Mouse (Mus musculus) intestine, embryonic 14.5 days (tissue): ENCODE results near the gene Rcc2. TPM values are rescaled to one million over a fixed set of nuclear protein-coding genes. Genes with fewer than 3 reads are reported as not detected.

Source experiments
- ATAC-seq: fragments of 200-750 bp; cut with Nextera tagmentation; replicated peaks from 2 replicates; pipeline ENCODE4 v1.8.0; 2017; ENCODE audit warnings: low read depth, moderate number of reproducible peaks, moderate TSS enrichment, moderate library complexity; ENCODE audit not compliant: low FRiP score, low TSS enrichment
- DNase-seq: peaks from one replicate; pipeline ENCODE4 v3.0.0-alpha.2; 2018; ENCODE audit warnings: low spot score
- H3K27ac ChIP-seq: fragments of 300-500 bp; sonication (generic); 2 replicates; pipeline ENCODE4 v1.5.1; 2014; ENCODE audit warnings: low read depth, mild to moderate bottlenecking, control low read depth
- H3K27me3 ChIP-seq: fragments of 300-500 bp; sonication (generic); replicated peaks from 2 replicates; pipeline ENCODE4 v1.6.1; 2014; ENCODE audit warnings: low read length, control low read depth; ENCODE audit not compliant: control insufficient read depth, insufficient read depth
- H3K36me3 ChIP-seq: fragments of 300-500 bp; sonication (generic); 2 replicates; pipeline ENCODE4 v1.6.1; 2014; ENCODE audit warnings: low read length, control low read depth; ENCODE audit not compliant: control insufficient read depth, insufficient read depth
- H3K4me1 ChIP-seq: fragments of 300-500 bp; sonication (generic); replicated peaks from 2 replicates; pipeline ENCODE4 v1.6.1; 2014; ENCODE audit warnings: low read length, control low read depth, mixed read lengths; ENCODE audit not compliant: control insufficient read depth, insufficient read depth
- H3K4me2 ChIP-seq: fragments of 300-500 bp; sonication (generic); 2 replicates; pipeline ENCODE4 v1.6.1; 2014; ENCODE audit warnings: low read length
- H3K4me3 ChIP-seq: fragments of 300-500 bp; sonication (generic); 2 replicates; pipeline ENCODE4 v1.5.1; 2014; ENCODE audit warnings: low read depth, low read length, control low read depth, mixed read lengths
- H3K9ac ChIP-seq: fragments of 300-500 bp; sonication (generic); 2 replicates; pipeline ENCODE4 v1.6.1; 2014; ENCODE audit warnings: mild to moderate bottlenecking, low read length
- H3K9me3 ChIP-seq: fragments of 300-500 bp; sonication (generic); 2 replicates; pipeline ENCODE4 v1.6.1; 2016; ENCODE audit warnings: low read length, control low read depth; ENCODE audit not compliant: control insufficient read depth
- WGBS: fragments of 180-500 bp; shearing (Covaris S2); extraction: QIAGEN DNeasy Blood & Tissue Kit; methylation state at CpG from one replicate; pipeline ENCODE4 v1.1.7; 2014; 5-methylcytosine and 5-hydroxymethylcytosine counted together
- polyA plus RNA-seq: library from polyadenylated mRNA; unstranded; fragments of >200 nt; fragmentation: Nextera tagmentation; extraction: Ambion mirVana; gene quantifications from 2 replicates; pipeline ENCODE4 v1.2.1, GENCODE M21; 2014

The Rcc2 gene
- 29.8 and 30.7 TPM in 2 replicates for polyA plus RNA-seq

- H3K27ac ChIP-seq, result peak within 1 kb of the TSS; percentile 98
- WGBS, result 13% methylated on average over 20 of the region's 20 CpGs
- no peak for DNase-seq
Measured at GRCm38 (mm10) chr4:140700269-140701018, at the start of gene Rcc2. TSS of gene Rcc2 (plus strand) at chr4:140700541.

GRCm38 (mm10) chr4:140653835-140654583, 46.3 kb upstream of the Rcc2 start:
- WGBS, result 34% methylated on average over 14 of the region's 14 CpGs
- Histone ChIP-seq H3K36me3 (no peaks in the 10 kb centered on the region), H3K4me1 (peaks cover 21% of the 10 kb centered on the region), H3K27me3 (no peaks in the 10 kb centered on the region), H3K4me3 (no peak overlapping the region), H3K9ac (no peak overlapping the region), H3K27ac (peak overlapping the region; percentile 22; the same call in 1 of the 2 replicates), H3K9me3 (no peaks in the 10 kb centered on the region), H3K4me2 (no peak overlapping the region)
- DNase-seq (no peak), ATAC-seq (no peak)

More at GRCm38 (mm10) chr4:140700269-140701018, at the start of gene Rcc2:
- ATAC-seq, result no peak
- H3K9ac ChIP-seq, result peak within 1 kb of the TSS; percentile 96
- H3K4me1 ChIP-seq, result peaks cover 28% of the 10 kb centered on the region
- H3K36me3 ChIP-seq, result peaks cover 2% of the 10 kb centered on the region
- H3K4me3 ChIP-seq, result peak within 1 kb of the TSS; percentile 84
- no peaks in the 10 kb centered on the region for H3K9me3 ChIP-seq
- peaks cover 19% of the 10 kb centered on the region for H3K27me3 ChIP-seq
- H3K4me2 ChIP-seq, result peak within 1 kb of the TSS; percentile 84

GRCm38 (mm10) chr4:140654798-140655197, 45.5 kb upstream of the Rcc2 start:
- DNase-seq, result no peak
- Histone ChIP-seq H3K27me3 (no peaks in the 10 kb centered on the region), H3K36me3 (no peaks in the 10 kb centered on the region), H3K4me3 (no peak overlapping the region), H3K4me1 (peaks cover 17% of the 10 kb centered on the region), H3K9ac (no peak overlapping the region), H3K9me3 (no peaks in the 10 kb centered on the region), H3K27ac (no peak overlapping the region), H3K4me2 (no peak overlapping the region)
- WGBS, result 80% methylated on average over 8 of the region's 8 CpGs
- ATAC-seq, result no peak

DNA sequence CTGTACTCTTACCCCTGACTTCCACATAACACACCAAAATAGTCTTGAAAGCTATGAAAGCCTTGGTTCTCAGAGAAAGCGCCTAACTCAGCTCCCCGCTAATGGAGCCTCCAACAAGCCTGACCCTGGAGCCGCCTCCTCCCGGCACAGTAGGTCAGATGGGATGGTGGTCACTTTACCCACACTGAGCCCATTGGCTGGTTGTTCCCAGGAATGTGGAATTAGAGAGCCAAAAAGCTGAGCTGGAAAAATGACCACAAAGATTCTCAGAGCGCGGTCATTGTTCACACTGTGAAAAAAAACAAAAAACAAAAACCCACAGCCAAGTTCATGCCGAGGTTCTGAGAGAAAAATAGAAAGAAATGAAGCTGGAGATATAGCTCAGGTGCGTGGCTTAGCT, 43.8 kb upstream of the Rcc2 start:
- ATAC-seq (no peak), DNase-seq (no peak)
- no peaks in the 10 kb centered on the region for H3K9me3 ChIP-seq
- WGBS, result 71% methylated on average over 8 of the region's 8 CpGs
- H3K4me1 ChIP-seq, result peaks cover 17% of the 10 kb centered on the region
- H3K4me2 ChIP-seq, result no peak overlapping the region
- H3K9ac ChIP-seq, result no peak overlapping the region
- no peaks in the 10 kb centered on the region for H3K36me3 ChIP-seq
- no peak overlapping the region for H3K4me3 ChIP-seq
- no peak overlapping the region for H3K27ac ChIP-seq
- H3K27me3 ChIP-seq, result no peaks in the 10 kb centered on the region

DNA sequence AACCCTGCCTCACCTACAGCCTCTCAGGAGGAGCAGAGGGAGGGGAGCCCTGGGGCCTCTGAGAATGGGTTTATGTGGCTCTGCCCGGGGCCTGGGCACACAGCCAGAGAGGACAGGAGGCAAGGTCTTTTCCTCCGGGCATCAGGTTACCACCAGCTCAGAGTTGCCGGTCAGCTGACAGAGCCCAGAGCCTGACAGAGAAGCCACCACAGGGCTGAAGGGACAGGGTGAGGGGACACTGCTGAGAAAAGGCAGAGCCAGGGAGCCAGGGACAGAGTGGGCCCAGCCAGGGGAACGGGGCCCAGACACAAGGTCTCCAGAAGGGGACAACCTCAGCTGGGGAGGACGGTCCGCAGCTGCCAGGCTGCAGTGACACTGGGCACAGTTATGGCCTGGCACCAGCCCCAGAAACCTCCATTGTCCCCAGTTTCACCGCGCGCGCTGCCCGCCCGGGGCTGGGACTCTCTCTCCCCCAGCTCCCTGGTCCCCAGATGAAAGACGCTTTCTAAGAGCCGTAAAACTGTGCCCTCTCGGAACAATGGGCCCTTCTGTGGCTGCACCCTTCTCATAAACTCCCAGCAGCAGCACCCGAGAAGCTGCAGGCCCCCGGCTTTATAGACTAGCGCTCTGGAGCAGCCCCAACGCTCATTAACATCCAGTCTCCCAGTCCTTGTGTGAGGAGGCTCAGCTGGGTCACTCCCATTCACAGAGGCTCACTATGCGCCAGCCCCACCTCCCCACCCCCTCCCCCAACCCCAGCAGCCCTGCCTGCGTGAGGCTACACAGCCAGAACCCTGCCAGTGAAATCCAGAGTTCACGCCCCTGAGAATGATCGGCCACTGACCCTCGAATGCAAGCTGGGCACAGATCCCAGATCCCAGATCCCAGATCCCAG, 42.4 kb upstream of the Rcc2 start:
- peak overlapping the region; percentile 25 for H3K9ac ChIP-seq
- no peaks in the 10 kb centered on the region for H3K36me3 ChIP-seq
- peak; percentile 79 for DNase-seq
- no peak overlapping the region for H3K4me3 ChIP-seq
- 9% methylated on average over 24 of the region's 24 CpGs for WGBS
- no peaks in the 10 kb centered on the region for H3K27me3 ChIP-seq
- H3K9me3 ChIP-seq, result no peaks in the 10 kb centered on the region
- peak overlapping the region; percentile 82 for H3K27ac ChIP-seq
- ATAC-seq, result peak; percentile 79
- H3K4me1 ChIP-seq, result peaks cover 23% of the 10 kb centered on the region
- H3K4me2 ChIP-seq, result peak overlapping the region; percentile 38

- 75% methylated on average over 18 of the region's 18 CpGs for WGBS
- Histone ChIP-seq H3K4me2 (no peak overlapping the region), H3K27ac (no peak overlapping the region), H3K9ac (no peak overlapping the region), H3K4me3 (no peak overlapping the region), H3K4me1 (peaks cover 27% of the 10 kb centered on the region), H3K36me3 (no peaks in the 10 kb centered on the region), H3K9me3 (no peaks in the 10 kb centered on the region), H3K27me3 (no peaks in the 10 kb centered on the region)
- DNase-seq, result no peak
- ATAC-seq, result no peak
Measured at GRCm38 (mm10) chr4:140661406-140662022, 38.8 kb upstream of the Rcc2 start.

DNA sequence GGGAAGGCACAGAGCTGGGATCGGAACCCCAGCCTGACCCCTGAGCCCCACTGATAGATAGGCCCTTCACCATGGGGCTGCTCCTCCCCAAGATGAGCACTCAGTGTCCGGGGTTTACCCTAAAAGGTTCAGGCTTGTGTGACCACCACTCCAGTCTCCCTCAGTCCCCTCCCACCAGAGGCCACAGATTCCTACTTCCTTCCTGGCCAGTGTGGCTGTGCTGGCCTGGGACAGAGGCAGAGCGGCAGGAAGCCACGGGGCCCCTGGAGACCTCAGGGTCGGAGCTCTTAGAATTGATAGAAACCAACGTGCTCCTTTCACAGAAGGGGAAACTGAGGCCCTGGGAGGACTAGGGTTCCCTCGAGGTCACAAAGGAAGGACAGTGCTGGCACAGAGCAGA, 37.9 kb upstream of the Rcc2 start:
- WGBS, result 30% methylated on average over 7 of the region's 7 CpGs

More for the DNA sequence above, 37.9 kb upstream of the Rcc2 start:
- DNase-seq, result no peak
- Histone ChIP-seq H3K4me1 (peaks cover 22% of the 10 kb centered on the region), H3K27me3 (no peaks in the 10 kb centered on the region), H3K4me3 (no peak overlapping the region), H3K9ac (no peak overlapping the region), H3K4me2 (no peak overlapping the region), H3K36me3 (no peaks in the 10 kb centered on the region), H3K9me3 (no peaks in the 10 kb centered on the region), H3K27ac (no peak overlapping the region)
- ATAC-seq, result no peak
